Mouse (Mus musculus) neural tube, embryonic 11.5 days (tissue): Measurements from ENCODE around the gene Strap. TPM values are rescaled to one million over a fixed set of nuclear protein-coding genes. Genes with fewer than 3 reads are reported as not detected.
"Not testable (repeated sequence)": the region's sequence is repeated elsewhere in the genome, so short reads cannot be mapped to it uniquely, and the experiment has no call there.

ENCODE experiments used
- ATAC-seq: fragments of 200-750 bp; cut with Nextera tagmentation; 2 replicates; pipeline ENCODE4 v1.8.0; 2017; ENCODE audit warnings: moderate number of reproducible peaks, mild to moderate bottlenecking, moderate TSS enrichment, moderate library complexity; ENCODE audit not compliant: insufficient read depth, low FRiP score, low TSS enrichment
- DNase-seq: peaks from one replicate; pipeline ENCODE4 v3.0.0-alpha.2; 2015; ENCODE audit warnings: low spot score
- H3K27ac ChIP-seq: fragments of 300-500 bp; sonication (generic); 2 replicates; pipeline ENCODE4 v1.5.1; 2014; ENCODE audit warnings: low read depth, mild to moderate bottlenecking, low read length
- H3K27me3 ChIP-seq: fragments of 300-500 bp; sonication (generic); 2 replicates; pipeline ENCODE4 v1.6.1; 2014; ENCODE audit warnings: mild to moderate bottlenecking, low read length, mixed read lengths; ENCODE audit not compliant: control insufficient read depth, insufficient read depth
- H3K36me3 ChIP-seq: fragments of 300-500 bp; sonication (generic); 2 replicates; pipeline ENCODE4 v1.6.1; 2014; ENCODE audit warnings: mild to moderate bottlenecking, low read length, moderate library complexity, mixed read lengths; ENCODE audit not compliant: control insufficient read depth, insufficient read depth
- H3K4me1 ChIP-seq: fragments of 300-500 bp; sonication (generic); 2 replicates; pipeline ENCODE4 v1.6.1; 2014; ENCODE audit warnings: low read length, mixed read lengths; ENCODE audit not compliant: control insufficient read depth, insufficient read depth
- H3K4me2 ChIP-seq: fragments of 300-500 bp; sonication (generic); 2 replicates; pipeline ENCODE4 v1.6.1; 2014; ENCODE audit warnings: low read depth, mild to moderate bottlenecking, moderate library complexity
- H3K4me3 ChIP-seq: fragments of 300-500 bp; sonication (generic); 2 replicates; pipeline ENCODE4 v1.5.1; 2014; ENCODE audit warnings: low read depth, low read length
- H3K9ac ChIP-seq: fragments of 300-500 bp; sonication (generic); 2 replicates; pipeline ENCODE4 v1.6.1; 2014; ENCODE audit warnings: mild to moderate bottlenecking, low read length
- H3K9me3 ChIP-seq: fragments of 300-500 bp; sonication (generic); 2 replicates; pipeline ENCODE4 v1.6.1; 2016; ENCODE audit warnings: low read length; ENCODE audit not compliant: control insufficient read depth
- WGBS: fragments of 180-500 bp; shearing (Covaris S2); extraction: QIAGEN DNeasy Blood & Tissue Kit; methylation state at CpG from one replicate; pipeline ENCODE4 v1.1.7; 2014; 5-methylcytosine and 5-hydroxymethylcytosine counted together
- polyA plus RNA-seq: library from polyadenylated mRNA; unstranded; fragments of >200 nt; fragmentation: Nextera tagmentation; extraction: Ambion mirVana; gene quantifications from 2 replicates; pipeline ENCODE4 v1.2.1, GENCODE M21; 2014

Gene Strap
- polyA plus RNA-seq, 1 experiment from 2014 or later = 246 TPM

- Histone ChIP-seq H3K9ac (no peak overlapping the region), H3K4me3 (no peak overlapping the region), H3K4me2 (no peak overlapping the region), H3K27ac (no peak overlapping the region), H3K9me3 (no peaks in the 10 kb centered on the region), H3K36me3 (no peaks in the 10 kb centered on the region), H3K4me1 (no peaks in the 10 kb centered on the region), H3K27me3 (no peaks in the 10 kb centered on the region)
- DNase-seq = no peak
- 88% methylated on average over 7 of the region's 7 CpGs for WGBS
- no peak for ATAC-seq
Measured at GRCm38 (mm10) chr6:137699434-137699833, 35.4 kb upstream of the Strap start.

DNA sequence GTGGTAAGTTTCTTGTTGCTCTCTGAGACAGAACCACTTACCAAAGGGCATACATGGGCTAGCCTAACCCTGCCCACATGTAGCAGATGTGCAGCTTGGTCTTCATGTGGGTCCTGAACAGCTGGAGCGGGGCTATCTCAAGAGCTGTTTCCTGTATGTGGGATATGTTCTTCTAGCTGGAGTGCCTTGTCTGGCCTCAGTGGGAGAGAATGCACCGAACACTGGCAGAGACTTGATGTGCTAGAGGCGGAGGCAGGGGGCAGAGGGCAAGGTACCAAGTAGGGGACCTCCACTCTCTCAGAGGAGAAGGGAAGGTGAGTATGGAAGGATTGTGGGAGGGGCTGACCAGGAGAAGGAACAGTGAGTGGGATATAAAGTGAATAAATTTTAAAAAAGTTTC lies 32.7 kb upstream of the Strap start:
- 90% methylated on average over 3 of the region's 3 CpGs for WGBS
- no peaks in the 10 kb centered on the region for H3K4me1 ChIP-seq
- no peak overlapping the region for H3K27ac ChIP-seq
- H3K27me3 ChIP-seq = no peaks in the 10 kb centered on the region
- H3K4me3 ChIP-seq = no peak overlapping the region
- ATAC-seq (no peak), DNase-seq (no peak)
- no peak overlapping the region for H3K4me2 ChIP-seq
- H3K9ac ChIP-seq = no peak overlapping the region
- H3K36me3 ChIP-seq = no peaks in the 10 kb centered on the region
- no peaks in the 10 kb centered on the region for H3K9me3 ChIP-seq

- Histone ChIP-seq H3K36me3 (no peaks in the 10 kb centered on the region), H3K4me2 (no peak overlapping the region), H3K9me3 (no peaks in the 10 kb centered on the region), H3K27ac (no peak overlapping the region), H3K9ac (no peak overlapping the region), H3K4me1 (no peaks in the 10 kb centered on the region), H3K27me3 (no peaks in the 10 kb centered on the region), H3K4me3 (no peak overlapping the region)
- ATAC-seq = no peak
- 88% methylated on average over 4 of the region's 4 CpGs for WGBS
- DNase-seq = no peak
Measured at GRCm38 (mm10) chr6:137702918-137703317, 32.0 kb upstream of the Strap start.

- Histone ChIP-seq H3K36me3 (no peaks in the 10 kb centered on the region), H3K9me3 (no peaks in the 10 kb centered on the region), H3K27ac (no peak overlapping the region), H3K4me3 (no peak overlapping the region), H3K27me3 (no peaks in the 10 kb centered on the region), H3K9ac (no peak overlapping the region), H3K4me2 (no peak overlapping the region), H3K4me1 (no peaks in the 10 kb centered on the region)
- WGBS = 85% methylated on average over 7 of the region's 7 CpGs
- ATAC-seq (no peak), DNase-seq (no peak)
Measured at GRCm38 (mm10) chr6:137703431-137703830, 31.4 kb upstream of the Strap start.

DNA sequence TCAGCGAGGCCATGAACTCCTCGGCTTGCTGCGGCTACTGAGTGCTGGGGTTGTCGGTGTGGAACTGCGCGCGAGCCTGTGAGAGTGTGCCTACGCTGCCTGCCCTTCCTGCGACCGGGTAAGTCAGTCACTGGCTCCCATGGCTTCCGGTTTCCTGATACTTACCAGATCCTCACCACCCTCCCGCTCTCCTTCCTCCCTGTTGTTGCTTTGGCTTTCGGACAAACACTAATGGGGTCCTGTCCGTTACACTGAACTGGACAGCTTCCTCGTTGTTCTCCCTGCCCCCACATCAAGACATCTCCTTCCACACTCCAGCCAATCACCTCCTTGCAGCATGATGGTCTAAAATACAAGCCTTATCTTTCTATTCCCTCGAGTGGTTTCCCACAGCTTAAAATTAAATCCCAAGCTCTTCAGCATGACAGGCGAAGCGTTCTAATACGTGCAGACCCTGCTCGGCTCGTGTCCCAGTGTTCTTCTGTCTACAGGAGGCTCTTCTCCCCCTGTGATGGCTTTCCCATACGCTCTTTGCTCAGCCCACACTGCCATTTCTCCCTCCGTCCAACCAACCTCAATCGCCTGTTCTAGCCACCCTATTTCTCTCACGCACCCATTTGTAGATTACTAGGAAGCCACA lies 30.5 kb upstream of the Strap start:
- Histone ChIP-seq H3K4me3 (no peak overlapping the region), H3K36me3 (no peaks in the 10 kb centered on the region), H3K9me3 (no peaks in the 10 kb centered on the region), H3K4me2 (no peak overlapping the region), H3K9ac (no peak overlapping the region), H3K27me3 (no peaks in the 10 kb centered on the region), H3K4me1 (no peaks in the 10 kb centered on the region), H3K27ac (no peak overlapping the region)
- 85% methylated on average over 25 of the region's 25 CpGs for WGBS
- DNase-seq (no peak), ATAC-seq (no peak)

DNA sequence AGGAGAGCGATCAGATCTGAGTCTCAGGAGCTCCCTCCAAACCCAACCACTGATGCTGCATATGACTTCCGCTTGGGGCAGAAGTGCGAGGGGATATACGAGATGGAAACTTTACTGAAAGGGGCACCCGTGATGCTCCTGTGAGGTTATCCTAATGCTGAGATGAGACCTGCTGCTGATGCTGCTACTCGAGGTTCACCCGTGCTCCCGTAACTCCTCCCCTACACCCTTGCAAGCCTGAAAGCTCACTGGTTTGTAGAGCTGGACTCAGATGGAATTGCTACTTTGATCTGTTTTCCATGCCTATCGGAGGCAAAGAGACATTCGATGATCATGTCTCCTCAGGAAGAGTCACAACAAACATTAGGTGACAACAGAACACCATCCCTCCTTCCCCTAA lies 28.7 kb upstream of the Strap start:
- DNase-seq (no peak), ATAC-seq (no peak)
- no peak overlapping the region for H3K27ac ChIP-seq
- no peak overlapping the region for H3K9ac ChIP-seq
- no peaks in the 10 kb centered on the region for H3K4me1 ChIP-seq
- H3K4me2 ChIP-seq = no peak overlapping the region
- 94% methylated on average over 10 of the region's 10 CpGs for WGBS
- H3K36me3 ChIP-seq = no peaks in the 10 kb centered on the region
- H3K4me3 ChIP-seq = no peak overlapping the region
- H3K27me3 ChIP-seq = no peaks in the 10 kb centered on the region
- no peaks in the 10 kb centered on the region for H3K9me3 ChIP-seq

DNA sequence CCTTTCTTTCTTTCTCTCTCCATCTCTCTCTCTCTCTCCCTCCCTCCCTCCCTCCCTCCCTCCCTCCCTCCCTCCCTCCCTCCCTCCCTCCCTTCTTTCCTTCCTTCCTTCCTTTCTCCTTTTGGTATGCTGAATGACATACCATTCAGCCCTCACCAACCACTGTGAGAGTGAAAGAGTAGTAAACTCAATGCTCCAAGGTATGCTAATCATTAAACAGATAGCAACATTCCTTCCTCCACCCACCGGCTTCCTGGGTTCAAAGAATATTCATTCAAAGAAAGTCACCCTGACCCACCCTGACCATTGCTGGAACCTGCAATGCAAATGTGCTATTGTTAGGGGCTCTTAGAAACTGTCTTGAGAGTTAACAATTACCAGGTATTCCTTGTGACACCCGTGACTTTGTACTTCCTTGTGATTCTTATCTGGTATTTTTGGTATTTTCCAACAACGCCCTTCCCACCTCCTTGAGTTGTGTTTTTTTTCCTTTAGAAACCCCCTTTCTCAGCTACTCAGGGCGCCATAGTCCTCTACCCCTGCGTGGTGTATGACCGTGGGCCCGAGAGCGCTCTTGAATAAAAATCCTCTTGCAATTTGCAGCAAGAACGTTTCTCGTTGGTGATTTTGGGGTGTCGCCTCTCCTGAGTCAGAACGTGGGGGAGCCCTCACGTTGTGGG lies 26.0 kb upstream of the Strap start:
- 89% methylated on average over 13 of the region's 13 CpGs for WGBS
- not testable (repeated sequence) for H3K27ac ChIP-seq, H3K36me3 ChIP-seq, H3K9ac ChIP-seq, H3K4me3 ChIP-seq, H3K9me3 ChIP-seq, H3K4me1 ChIP-seq, H3K4me2 ChIP-seq, DNase-seq, ATAC-seq, H3K27me3 ChIP-seq

GRCm38 (mm10) chr6:137710179-137711037 lies 24.5 kb upstream of the Strap start:
- H3K27me3 ChIP-seq = no peaks in the 10 kb centered on the region
- WGBS = 87% methylated on average over 14 of the region's 14 CpGs
- no peaks in the 10 kb centered on the region for H3K4me1 ChIP-seq
- no peak for ATAC-seq
- no peak overlapping the region for H3K4me3 ChIP-seq
- no peak for DNase-seq
- H3K9me3 ChIP-seq = no peaks in the 10 kb centered on the region
- no peak overlapping the region for H3K27ac ChIP-seq
- no peak overlapping the region for H3K9ac ChIP-seq
- no peak overlapping the region for H3K4me2 ChIP-seq
- no peaks in the 10 kb centered on the region for H3K36me3 ChIP-seq
